Mouse (Mus musculus) central nervous system, embryonic 14 days (tissue): Measurements from ENCODE around the gene Gm11568. TPM values are rescaled to one million over a fixed set of nuclear protein-coding genes. Genes with fewer than 3 reads are reported as not detected.

Source experiments
- polyA plus RNA-seq: library from polyadenylated mRNA; depleted of rRNA; stranded (reverse); fragments of >200 nt; gene quantifications from 2 replicates; pipeline ENCODE4 v1.2.3, GENCODE M21; 2012; rRNA removed

Gm11568 gene
- polyA plus RNA-seq, result not detected in 2 replicates

DNA sequence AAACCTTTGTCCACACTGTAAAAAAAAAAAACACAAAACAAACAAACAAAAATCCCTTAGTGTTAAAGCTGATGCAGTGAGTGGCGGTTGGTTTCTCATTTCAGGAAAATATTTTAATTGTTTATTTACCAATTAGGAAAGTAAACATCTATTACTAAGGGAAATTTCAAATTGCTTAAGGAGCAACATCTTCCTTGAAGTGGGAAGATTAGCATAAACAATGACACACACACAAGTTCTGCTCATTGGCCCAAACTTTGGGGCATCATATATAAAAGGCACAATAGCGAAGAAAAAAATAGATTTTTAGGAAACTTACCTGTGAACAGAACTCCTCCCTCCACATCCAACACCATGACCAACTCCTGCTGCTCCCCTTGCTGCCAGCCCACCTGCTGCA is at the start of gene Gm11568:
TSS of gene Gm11568 (plus strand) at position 301 of the 400 bp plus-strand sequence.

DNA sequence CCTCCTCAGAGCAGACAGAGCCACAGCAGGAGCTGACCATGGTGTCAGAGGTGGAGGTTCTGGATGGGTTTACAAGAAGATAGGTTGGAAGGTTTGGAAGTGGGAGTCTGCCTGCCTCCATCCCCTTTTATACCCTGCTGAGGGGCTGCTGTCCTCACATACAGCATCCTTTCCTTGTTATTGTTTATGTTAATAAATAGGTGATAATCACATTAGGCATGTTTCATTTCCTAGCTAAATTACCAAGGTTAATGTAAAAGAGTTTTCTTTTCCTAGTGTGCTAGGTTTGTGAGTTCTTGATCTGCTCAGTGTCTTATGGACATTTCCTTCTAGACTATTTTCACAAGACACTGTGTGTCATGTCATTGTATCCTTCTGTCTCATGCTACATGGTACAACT is 47.9 kb upstream of the Gm11568 start, which contains the start of gene Krtap4-13:
TSS of gene Krtap4-13 (minus strand) at position 101 of the 400 bp plus-strand sequence.

DNA sequence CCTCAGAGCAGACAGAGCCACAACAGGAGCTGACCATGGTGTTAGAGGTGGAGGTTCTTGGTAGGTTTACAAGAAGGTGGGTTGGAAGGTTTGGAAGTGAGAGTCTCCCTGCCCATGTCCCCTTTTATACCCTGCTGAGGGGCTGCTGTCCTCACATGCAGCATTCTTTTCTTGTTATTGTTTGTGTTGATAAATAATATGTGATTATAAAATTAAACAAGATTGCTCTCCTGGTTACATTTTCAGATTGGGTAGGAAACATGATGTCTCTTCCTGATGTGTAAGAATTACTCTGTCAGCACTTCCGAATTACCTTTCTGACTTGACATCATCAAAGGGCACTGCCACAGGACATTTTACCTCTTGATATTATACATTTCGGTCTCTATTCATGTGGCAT is 42.2 kb upstream of the Gm11568 start, which contains the start of gene Gm11564:
TSS of gene Gm11564 (minus strand) at position 101 of the 400 bp plus-strand sequence.

DNA sequence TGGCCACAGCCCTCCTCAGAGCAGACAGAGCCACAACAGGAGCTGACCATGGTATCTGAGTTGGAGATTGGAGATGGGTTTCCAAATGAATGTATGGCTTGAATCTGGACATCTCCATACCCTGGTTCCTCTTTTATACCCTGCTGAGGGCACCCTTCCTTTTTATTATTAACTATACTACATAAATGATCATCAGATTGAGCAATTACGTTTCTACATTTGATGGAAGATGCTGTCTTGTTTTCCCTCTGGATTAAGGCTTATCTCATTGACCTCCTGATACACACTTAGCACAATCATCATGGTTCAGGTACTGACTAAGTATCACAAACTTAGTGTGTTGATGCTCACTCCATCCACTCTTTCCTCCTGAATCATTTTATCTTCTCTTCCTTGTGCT is 19.8 kb upstream of the Gm11568 start, which contains the start of gene 2300003K06Rik:
TSS of gene 2300003K06Rik (minus strand) at position 101 of the 400 bp plus-strand sequence.

DNA sequence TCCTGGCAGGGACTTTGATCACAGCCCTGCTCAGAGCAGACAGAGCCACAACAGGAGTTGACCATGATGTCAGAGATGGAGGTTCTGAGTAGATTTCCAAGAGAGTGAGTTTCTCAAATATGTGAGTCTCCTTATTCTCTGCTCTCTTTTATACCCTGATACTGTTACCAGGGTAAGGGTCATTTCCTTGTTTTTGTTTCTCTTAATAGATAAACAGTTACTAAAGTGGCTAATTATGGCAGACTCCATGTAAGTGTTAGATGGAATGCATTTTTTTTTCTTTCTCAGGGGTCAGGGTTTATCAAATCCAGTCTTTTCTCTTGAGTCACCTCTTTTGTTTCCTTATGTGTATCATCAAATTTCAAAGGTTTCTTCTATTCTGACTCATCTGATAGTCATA is 6.2 kb upstream of the Gm11568 start, which contains the start of gene Krtap4-16:
TSS of gene Krtap4-16 (minus strand) at position 101 of the 400 bp plus-strand sequence.

DNA sequence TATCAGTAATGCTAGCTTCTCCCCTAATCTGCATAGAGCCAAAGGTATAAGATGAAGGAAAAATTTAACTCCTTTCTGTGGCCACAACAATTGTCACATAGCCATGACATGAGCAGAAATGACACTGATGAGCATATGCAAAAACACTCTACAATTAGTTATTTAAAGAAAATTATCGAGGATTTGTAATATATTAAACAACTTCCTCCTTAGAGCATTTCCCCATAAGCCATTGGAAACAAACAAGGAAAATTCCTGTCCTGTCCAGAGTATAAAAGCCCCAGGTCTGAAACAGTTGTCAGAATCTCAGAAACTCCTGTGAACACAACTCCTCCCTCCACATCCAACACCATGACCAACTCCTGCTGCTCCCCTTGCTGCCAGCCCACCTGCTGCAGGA is 6.5 kb downstream of the Gm11568 start, which contains the start of gene Gm11559:
TSS of gene Gm11559 (plus strand) at position 301 of the 400 bp plus-strand sequence.

DNA sequence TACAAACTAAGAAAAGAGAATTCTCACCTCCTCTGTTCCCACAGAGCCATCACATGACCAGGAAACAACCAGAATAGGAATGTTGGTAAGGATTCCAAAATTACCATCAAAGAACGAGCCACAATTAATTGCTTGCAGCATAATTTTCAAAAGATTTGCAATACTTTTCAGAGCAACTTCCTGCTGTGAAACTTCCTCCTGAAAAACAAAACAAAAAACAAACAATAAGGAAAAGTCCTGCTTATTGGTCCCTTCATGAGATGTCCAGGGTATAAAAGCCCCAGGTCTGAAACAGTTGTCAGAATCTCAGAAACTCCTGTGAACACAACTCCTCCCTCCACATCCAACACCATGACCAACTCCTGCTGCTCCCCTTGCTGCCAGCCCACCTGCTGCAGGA is 15.4 kb downstream of the Gm11568 start, which contains the start of gene Krtap9-1:
TSS of gene Krtap9-1 (plus strand) at position 301 of the 400 bp plus-strand sequence.

DNA sequence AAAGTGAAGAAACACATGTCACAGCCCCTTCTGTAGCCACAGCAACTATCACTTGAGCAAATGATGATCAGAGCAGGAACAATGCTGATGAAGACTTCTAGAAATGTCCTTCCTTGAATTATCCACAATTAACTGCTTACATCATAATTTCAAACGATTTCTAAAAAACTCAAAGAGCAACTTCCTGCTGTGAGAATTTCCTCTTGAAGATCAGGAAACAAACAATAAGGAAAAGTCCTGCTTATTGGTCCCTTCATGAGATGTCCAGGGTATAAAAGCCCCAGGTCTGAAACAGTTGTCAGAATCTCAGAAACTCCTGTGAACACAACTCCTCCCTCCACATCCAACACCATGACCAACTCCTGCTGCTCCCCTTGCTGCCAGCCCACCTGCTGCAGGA is 21.2 kb downstream of the Gm11568 start, which contains the start of gene Gm11567:
TSS of gene Gm11567 (plus strand) at position 301 of the 400 bp plus-strand sequence.

DNA sequence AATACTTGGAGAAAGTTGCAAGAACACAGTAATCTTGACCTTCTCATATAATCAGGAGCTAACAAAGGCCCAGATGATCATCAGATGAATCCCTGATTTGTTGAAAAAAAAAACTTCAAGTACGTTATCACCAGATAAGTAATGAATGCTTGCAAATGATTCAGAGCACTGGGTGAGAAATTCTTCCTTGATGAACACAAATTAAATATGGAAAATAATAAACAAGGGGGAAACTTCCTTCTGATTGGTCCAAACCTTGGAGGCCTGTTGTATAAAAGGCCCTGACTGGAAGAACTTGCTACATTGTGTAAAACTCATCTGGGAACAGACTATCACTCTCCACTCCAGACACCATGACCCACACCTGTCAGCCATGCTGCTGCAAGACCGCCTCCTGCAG is 49.9 kb downstream of the Gm11568 start, which contains the start of gene Krtap31-1:
TSS of gene Krtap31-1 (plus strand) at position 301 of the 400 bp plus-strand sequence.

Other genes with a start within 250 kb of the Gm11568 start
- not detected in 2 replicates for gene Gm11937, start 247.7 kb upstream of the Gm11568 start, polyA plus RNA-seq
- gene Krtap2-4, start 243.1 kb upstream of the Gm11568 start, polyA plus RNA-seq, result not detected in 2 replicates
- gene Gm11562, start 237.5 kb upstream of the Gm11568 start, polyA plus RNA-seq, result not detected in 2 replicates
- gene Krtap4-1, start 229.7 kb upstream of the Gm11568 start, polyA plus RNA-seq, result not detected in 2 replicates
- gene Krtap4-2, start 222.8 kb upstream of the Gm11568 start, polyA plus RNA-seq, result not detected in 2 replicates
- not detected in 2 replicates for gene Krtap4-7, start 213.8 kb upstream of the Gm11568 start, polyA plus RNA-seq
- not detected in 2 replicates for gene Gm11555, start 207.7 kb upstream of the Gm11568 start, polyA plus RNA-seq
- gene Gm11563, start 199.0 kb upstream of the Gm11568 start, polyA plus RNA-seq, result not detected in 2 replicates
- gene Krtap4-6, start 192.0 kb upstream of the Gm11568 start, polyA plus RNA-seq, result not detected in 2 replicates
- gene Gm14190, start 167.2 kb upstream of the Gm11568 start, polyA plus RNA-seq, result not detected in 2 replicates
- gene Gm14180, start 123.6 kb upstream of the Gm11568 start, polyA plus RNA-seq, result not detected in 2 replicates
- not detected in 2 replicates for gene Gm11595, start 85.0 kb upstream of the Gm11568 start, polyA plus RNA-seq
- gene Krtap4-8, start 77.2 kb upstream of the Gm11568 start, polyA plus RNA-seq, result not detected in 2 replicates
- not detected in 2 replicates for gene Krtap4-9, start 72.7 kb upstream of the Gm11568 start, polyA plus RNA-seq
- not detected in 2 replicates for gene Gm11596, start 64.5 kb upstream of the Gm11568 start, polyA plus RNA-seq
- not detected in 2 replicates for gene Gm11569, start 59.0 kb upstream of the Gm11568 start, polyA plus RNA-seq
- not detected in 2 replicates for gene Gm11554, start 53.5 kb upstream of the Gm11568 start, polyA plus RNA-seq
- gene Krtap4-13, start 48.0 kb upstream of the Gm11568 start, polyA plus RNA-seq, result not detected in 2 replicates
- not detected in 2 replicates for gene Gm11564, start 42.3 kb upstream of the Gm11568 start, polyA plus RNA-seq
- not detected in 2 replicates for gene 2300003K06Rik, start 19.9 kb upstream of the Gm11568 start, polyA plus RNA-seq
- not detected in 2 replicates for gene Krtap4-16, start 6.3 kb upstream of the Gm11568 start, polyA plus RNA-seq
- not detected in 2 replicates for gene Gm11559, start 6.6 kb downstream of the Gm11568 start, polyA plus RNA-seq
- not detected in 2 replicates for gene Krtap9-1, start 15.5 kb downstream of the Gm11568 start, polyA plus RNA-seq
- not detected in 2 replicates for gene Gm11567, start 21.3 kb downstream of the Gm11568 start, polyA plus RNA-seq
- gene Krtap31-1, start 50.0 kb downstream of the Gm11568 start, polyA plus RNA-seq, result not detected in 2 replicates
- gene Gm11565, start 56.8 kb downstream of the Gm11568 start, polyA plus RNA-seq, result not detected in 2 replicates
- not detected in 2 replicates for gene Krtap31-2, start 78.4 kb downstream of the Gm11568 start, polyA plus RNA-seq
- gene Krtap9-5, start 90.6 kb downstream of the Gm11568 start, polyA plus RNA-seq, result not detected in 2 replicates
- gene Krtap29-1, start 121.1 kb downstream of the Gm11568 start, polyA plus RNA-seq, result not detected in 2 replicates
- gene Krtap16-1, start 128.7 kb downstream of the Gm11568 start, polyA plus RNA-seq, result not detected in 2 replicates
- 0.29 and 0.34 TPM in 2 replicates for gene Krtap17-1, start 136.1 kb downstream of the Gm11568 start, polyA plus RNA-seq
- gene Krt33a, start 158.3 kb downstream of the Gm11568 start, polyA plus RNA-seq, result not detected in 2 replicates
- gene Krt33b, start 172.0 kb downstream of the Gm11568 start, polyA plus RNA-seq, result 0.16 TPM in 1 of 2 replicates, not detected in the other
- gene Krt34, start 183.6 kb downstream of the Gm11568 start, polyA plus RNA-seq, result not detected in 2 replicates
- not detected in 2 replicates for gene Krt31, start 192.6 kb downstream of the Gm11568 start, polyA plus RNA-seq
- not detected in 2 replicates for gene Krt32, start 230.3 kb downstream of the Gm11568 start, polyA plus RNA-seq
- gene Krt35, start 238.3 kb downstream of the Gm11568 start, polyA plus RNA-seq, result not detected in 2 replicates
- gene Krt36, start 247.7 kb downstream of the Gm11568 start, polyA plus RNA-seq, result not detected in 2 replicates